Mouse (Mus musculus): ENCODE measurements around the gene Clcn6.

Gene Clcn6

GRCm38 (mm10) chr4:148038600-148039253, at the start of gene Clcn6, which contains the start of gene Mthfr:
Gene Clcn6, minus strand, starts transcription at chr4:148038821.
Gene Mthfr, plus strand, starts transcription at chr4:148039077.
- peak; percentile 100 for DNase-seq (ENCODE audit: low read depth, low spot score)

GRCm38 (mm10) chr4:148087907-148088527, 49.4 kb upstream of the Clcn6 start, which contains the start of gene Agtrap:
Gene Agtrap, minus strand, starts transcription at chr4:148088031.
- DNase-seq (ENCODE audit: low read depth, low spot score) = peak; percentile 98

GRCm38 (mm10) chr4:148087091-148087906, 48.7 kb upstream of the Clcn6 start:
- peak; percentile 96 for DNase-seq (ENCODE audit: low read depth, low spot score)

- no peak for DNase-seq (ENCODE audit: low read depth, low spot score)
Measured at GRCm38 (mm10) chr4:148085907-148086305, 47.3 kb upstream of the Clcn6 start.

GRCm38 (mm10) chr4:148085131-148085906, 46.7 kb upstream of the Clcn6 start:
- DNase-seq (ENCODE audit: low read depth, low spot score) = peak; percentile 90

GRCm38 (mm10) chr4:148084261-148084714, 45.7 kb upstream of the Clcn6 start:
- DNase-seq (ENCODE audit: low read depth, low spot score) = peak; percentile 97

- DNase-seq (ENCODE audit: low read depth, low spot score) = peak; percentile 85
Measured at GRCm38 (mm10) chr4:148083176-148083899, 44.7 kb upstream of the Clcn6 start.

- DNase-seq (ENCODE audit: low read depth, low spot score) = peak; percentile 86
Measured at GRCm38 (mm10) chr4:148082257-148083044, 43.8 kb upstream of the Clcn6 start.

- no peak for DNase-seq (ENCODE audit: low read depth, low spot score)
Measured at GRCm38 (mm10) chr4:148081201-148081600, 42.6 kb upstream of the Clcn6 start.

GRCm38 (mm10) chr4:148080597-148080973, 42.0 kb upstream of the Clcn6 start:
- DNase-seq (ENCODE audit: low read depth, low spot score) = no peak

GRCm38 (mm10) chr4:148079944-148080596, 41.4 kb upstream of the Clcn6 start:
- DNase-seq (ENCODE audit: low read depth, low spot score) = no peak

- peak; percentile 63 for DNase-seq (ENCODE audit: low read depth, low spot score)
Measured at GRCm38 (mm10) chr4:148079212-148079611, 40.6 kb upstream of the Clcn6 start.

GRCm38 (mm10) chr4:148075881-148076280, 37.3 kb upstream of the Clcn6 start:
- DNase-seq (ENCODE audit: low read depth, low spot score) = no peak

- DNase-seq (ENCODE audit: low read depth, low spot score) = peak; percentile 92
Measured at GRCm38 (mm10) chr4:148075259-148075658, 36.6 kb upstream of the Clcn6 start.

GRCm38 (mm10) chr4:148074521-148075189, 36.0 kb upstream of the Clcn6 start:
- peak; percentile 83 for DNase-seq (ENCODE audit: low read depth, low spot score)

GRCm38 (mm10) chr4:148071508-148071907, 32.9 kb upstream of the Clcn6 start:
- no peak for DNase-seq (ENCODE audit: low read depth, low spot score)

GRCm38 (mm10) chr4:148069602-148070218, 31.1 kb upstream of the Clcn6 start:
- DNase-seq (ENCODE audit: low read depth, low spot score) = no peak

- no peak for DNase-seq (ENCODE audit: low read depth, low spot score)
Measured at GRCm38 (mm10) chr4:148067346-148067745, 28.7 kb upstream of the Clcn6 start.

GRCm38 (mm10) chr4:148066401-148066744, 27.8 kb upstream of the Clcn6 start:
- DNase-seq (ENCODE audit: low read depth, low spot score) = no peak
